Mouse (Mus musculus) small intestine, adult 2 months (tissue): ENCODE results near the gene Hoxb5. TPM values are rescaled to one million over a fixed set of nuclear protein-coding genes. Genes with fewer than 3 reads are reported as not detected.

Source experiments
- H3K27ac ChIP-seq: fragments of 200-500 bp; 2 replicates; pipeline ENCODE4 v1.5.1; 2012; ENCODE audit warnings: low read depth, low read length, control low read depth, inconsistent platforms; ENCODE audit not compliant: insufficient read depth
- H3K27me3 ChIP-seq: fragments of 200-500 bp; 2 replicates; pipeline ENCODE4 v1.6.1; 2012; ENCODE audit warnings: mild to moderate bottlenecking, moderate library complexity, low read length, inconsistent platforms; ENCODE audit not compliant: control insufficient read depth, insufficient read depth
- H3K36me3 ChIP-seq: fragments of 200-500 bp; 2 replicates; pipeline ENCODE4 v1.6.1; 2012; ENCODE audit warnings: mild to moderate bottlenecking, low read length, control low read depth, inconsistent platforms; ENCODE audit not compliant: control insufficient read depth, insufficient read depth
- H3K4me1 ChIP-seq: fragments of 200-500 bp; 2 replicates; pipeline ENCODE4 v1.6.1; 2012; ENCODE audit warnings: low read length, inconsistent platforms, mixed read lengths; ENCODE audit not compliant: control insufficient read depth, insufficient read depth, insufficient read length
- H3K4me3 ChIP-seq: fragments of 200-500 bp; 2 replicates; pipeline ENCODE4 v1.5.1; 2012; ENCODE audit warnings: low read depth, mild to moderate bottlenecking, control low read depth, inconsistent platforms, low read length, moderate library complexity
- CTCF ChIP-seq: fragments of 200-500 bp; IDR thresholded peaks from 2 replicates; pipeline ENCODE4 v1.5.1; 2012; ENCODE audit warnings: low read depth, mild to moderate bottlenecking, control low read depth, inconsistent platforms, low read length, moderate library complexity, mixed read lengths; ENCODE audit not compliant: insufficient replicate concordance, insufficient read length; ENCODE audit errors: extremely low read depth
- POLR2A ChIP-seq: fragments of 200-500 bp; IDR thresholded peaks from 2 replicates; pipeline ENCODE4 v1.6.1; 2012; ENCODE audit warnings: low read depth, mild to moderate bottlenecking, control low read depth, inconsistent platforms, low read length, moderate library complexity
- WGBS: fragments of 180-500 bp; shearing (Covaris S2); methylation state at CpG from one replicate; pipeline ENCODE4 v1.1.7; 2018; 5-methylcytosine and 5-hydroxymethylcytosine counted together
- polyA plus RNA-seq: library from polyadenylated mRNA; depleted of rRNA; stranded (reverse); fragments of >200 nt; gene quantifications from 2 replicates; pipeline ENCODE4 v1.2.3, GENCODE M21; 2012

The Hoxb5 gene
- polyA plus RNA-seq, 1 experiment, result 3.2 TPM

DNA sequence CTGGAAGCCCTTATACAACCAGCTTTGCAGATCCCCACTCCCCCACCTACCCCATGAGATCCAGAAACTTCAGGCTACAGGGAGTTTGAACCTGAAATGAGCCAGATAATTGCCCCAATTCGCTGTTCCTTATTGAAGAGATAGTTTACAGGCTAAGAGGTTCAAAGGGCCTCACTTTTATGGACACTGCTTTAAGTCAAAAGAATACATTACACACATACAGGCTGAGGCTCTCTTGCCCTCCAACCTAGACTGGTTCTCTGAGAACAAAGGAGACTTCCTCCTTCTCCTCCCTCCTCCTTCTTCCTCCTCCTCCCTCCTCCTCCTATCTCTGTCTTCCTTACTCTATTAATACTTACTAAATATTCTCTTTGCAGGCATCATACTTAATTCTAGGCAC lies 43.6 kb upstream of the Hoxb5 start:
- Histone ChIP-seq H3K36me3 (no peaks in the 10 kb centered on the region), H3K4me1 (peaks cover 7% of the 10 kb centered on the region), H3K4me3 (no peak overlapping the region), H3K27ac (no peak overlapping the region), H3K27me3 (peaks cover 89% of the 10 kb centered on the region)
- 3% methylated on average over 1 of the region's 1 CpGs for WGBS
- TF ChIP-seq CTCF (no peak), POLR2A (no peak)

DNA sequence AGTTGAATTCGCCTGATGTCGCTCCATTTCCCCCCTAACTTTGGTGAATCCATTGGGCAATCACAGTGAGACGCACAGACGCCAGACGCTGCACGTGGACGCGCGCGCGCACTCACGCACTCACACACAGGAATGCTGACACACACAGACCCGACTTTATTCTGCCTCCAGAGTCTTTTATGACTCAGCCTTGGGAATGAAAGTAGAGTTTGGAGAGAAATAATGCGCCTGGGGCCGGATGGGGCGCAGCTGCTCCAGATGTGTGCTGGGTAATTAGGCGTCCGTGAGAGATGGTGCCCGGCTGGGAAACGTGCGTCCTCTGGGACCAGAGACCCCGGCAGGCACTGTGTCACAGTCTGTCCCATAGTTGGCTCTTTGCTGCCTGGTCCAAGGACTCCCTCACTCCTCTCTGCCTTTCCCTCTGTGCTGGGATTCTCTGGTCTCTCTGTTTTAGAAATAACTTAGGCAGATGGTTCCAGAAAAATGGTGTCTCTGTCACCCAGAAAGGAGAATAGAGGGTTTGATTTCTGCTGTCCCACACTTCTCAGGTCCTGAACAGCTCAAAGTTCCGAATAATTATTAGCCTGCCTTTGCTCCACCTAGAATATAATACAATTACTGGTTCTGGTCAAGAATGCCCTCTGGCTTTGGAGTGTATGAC lies 42.7 kb upstream of the Hoxb5 start:
- H3K27me3 ChIP-seq, result peaks cover 89% of the 10 kb centered on the region
- H3K4me1 ChIP-seq, result peaks cover 7% of the 10 kb centered on the region
- no peaks in the 10 kb centered on the region for H3K36me3 ChIP-seq
- H3K27ac ChIP-seq, result no peak overlapping the region
- 5% methylated on average over 23 of the region's 23 CpGs for WGBS
- TF ChIP-seq CTCF, result no peak
- TF ChIP-seq POLR2A, result no peak
- H3K4me3 ChIP-seq, result no peak overlapping the region

DNA sequence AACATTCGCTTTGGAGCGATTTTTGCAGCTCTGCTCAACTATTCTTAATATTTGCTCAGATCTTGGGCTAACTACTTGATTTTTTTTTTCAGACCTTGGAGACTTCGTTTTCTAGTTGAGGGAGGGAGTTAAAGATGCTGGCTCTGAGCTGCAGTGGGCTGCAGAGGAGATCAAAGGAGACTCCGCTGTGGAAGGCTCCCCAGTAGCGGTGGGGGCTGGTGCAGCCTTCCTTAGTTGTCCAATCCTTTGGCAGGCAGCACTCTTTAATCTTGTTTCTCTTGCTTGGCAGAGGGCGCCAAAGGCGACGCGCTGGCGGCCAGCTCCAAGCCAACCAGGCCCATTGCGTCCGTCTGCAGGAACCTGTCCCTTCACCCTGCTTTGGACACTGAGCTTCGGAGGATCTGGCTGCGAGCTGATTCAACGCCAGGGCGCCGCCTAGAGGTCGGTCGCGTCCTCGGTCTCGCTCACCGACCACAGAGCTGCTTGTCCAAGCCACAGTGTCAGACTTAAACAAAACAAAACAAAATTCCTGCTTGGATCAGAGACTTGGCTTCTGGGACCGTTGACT lies 41.7 kb upstream of the Hoxb5 start:
- Histone ChIP-seq H3K27me3 (peaks cover 89% of the 10 kb centered on the region), H3K4me3 (no peak overlapping the region), H3K36me3 (no peaks in the 10 kb centered on the region), H3K27ac (no peak overlapping the region), H3K4me1 (peaks cover 7% of the 10 kb centered on the region)
- TF ChIP-seq CTCF (peak; percentile 66), POLR2A (no peak)
- 6% methylated on average over 24 of the region's 24 CpGs for WGBS

DNA sequence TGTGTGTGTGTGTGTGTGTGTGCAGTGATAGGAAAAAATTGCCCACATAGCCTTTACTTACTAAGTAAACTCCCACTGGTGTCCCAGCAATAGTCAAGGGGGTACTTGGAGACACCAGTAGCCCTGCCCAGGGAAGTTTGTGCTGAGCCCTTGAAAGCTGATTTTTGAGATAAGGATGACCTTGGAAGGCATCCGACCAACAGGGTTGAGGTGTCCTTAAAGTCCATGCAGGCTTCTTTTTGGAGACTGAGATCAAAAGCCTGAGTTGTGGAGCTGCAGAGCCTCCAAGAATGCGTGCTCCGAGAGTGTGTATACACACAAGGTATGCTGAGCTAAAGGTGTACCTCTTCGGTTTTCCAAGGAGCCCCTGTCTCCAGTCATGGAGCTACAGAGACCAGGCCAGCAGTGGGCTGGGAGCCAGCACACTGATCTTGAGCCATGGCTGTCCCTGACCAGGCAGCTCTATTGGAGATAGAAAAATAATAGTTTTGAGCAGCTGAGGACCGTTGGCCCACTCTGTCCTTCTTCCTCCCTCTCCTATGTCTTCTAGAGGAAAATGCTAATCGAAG lies 40.8 kb upstream of the Hoxb5 start:
- WGBS, result 14% methylated on average over 6 of the region's 6 CpGs
- TF ChIP-seq CTCF (no peak), POLR2A (no peak)
- peaks cover 86% of the 10 kb centered on the region for H3K27me3 ChIP-seq
- no peak overlapping the region for H3K4me3 ChIP-seq
- no peak overlapping the region for H3K27ac ChIP-seq
- no peaks in the 10 kb centered on the region for H3K36me3 ChIP-seq
- peaks cover 7% of the 10 kb centered on the region for H3K4me1 ChIP-seq

DNA sequence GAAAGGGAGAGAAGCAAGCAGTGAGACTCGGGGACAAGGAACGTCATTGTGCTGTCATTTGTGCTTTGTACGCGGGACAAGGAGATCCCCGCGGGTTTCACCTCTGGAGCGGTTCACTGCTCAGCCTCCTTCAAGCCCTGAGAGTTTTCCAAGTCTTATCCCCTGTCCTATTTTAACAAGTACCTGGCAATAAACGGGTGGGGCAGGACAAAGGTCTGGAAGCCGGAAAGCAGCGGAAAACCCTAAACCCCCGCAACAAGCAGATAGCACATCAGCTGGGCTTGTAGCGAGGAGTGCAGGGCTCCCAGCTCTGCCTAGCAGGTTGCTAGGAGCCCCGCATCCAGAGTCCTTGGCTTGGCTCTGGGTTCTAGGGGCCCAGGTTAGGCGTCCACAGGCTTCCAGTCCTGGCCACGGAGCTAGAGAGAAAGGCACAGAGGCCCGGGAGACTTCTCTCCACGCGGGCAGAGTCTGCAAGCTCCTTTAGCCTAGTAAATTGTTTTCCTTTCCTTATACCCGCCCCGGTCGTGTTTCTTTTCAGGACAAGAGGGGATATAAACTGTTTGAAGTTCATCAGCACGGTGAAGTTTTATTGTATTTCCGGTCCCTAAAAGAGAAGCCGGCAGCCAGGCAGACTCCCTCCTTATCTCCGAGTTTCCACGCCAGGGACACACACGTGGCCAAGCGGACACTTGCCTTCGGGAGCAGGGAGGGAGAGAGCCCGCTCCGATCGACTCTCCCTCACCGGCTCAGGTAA lies 39.3 kb upstream of the Hoxb5 start:
- peaks cover 84% of the 10 kb centered on the region for H3K27me3 ChIP-seq
- H3K4me1 ChIP-seq, result peaks cover 7% of the 10 kb centered on the region
- H3K4me3 ChIP-seq, result no peak overlapping the region
- TF ChIP-seq CTCF (no peak), POLR2A (no peak)
- H3K36me3 ChIP-seq, result no peaks in the 10 kb centered on the region
- WGBS, result 5% methylated on average over 33 of the region's 33 CpGs
- no peak overlapping the region for H3K27ac ChIP-seq

DNA sequence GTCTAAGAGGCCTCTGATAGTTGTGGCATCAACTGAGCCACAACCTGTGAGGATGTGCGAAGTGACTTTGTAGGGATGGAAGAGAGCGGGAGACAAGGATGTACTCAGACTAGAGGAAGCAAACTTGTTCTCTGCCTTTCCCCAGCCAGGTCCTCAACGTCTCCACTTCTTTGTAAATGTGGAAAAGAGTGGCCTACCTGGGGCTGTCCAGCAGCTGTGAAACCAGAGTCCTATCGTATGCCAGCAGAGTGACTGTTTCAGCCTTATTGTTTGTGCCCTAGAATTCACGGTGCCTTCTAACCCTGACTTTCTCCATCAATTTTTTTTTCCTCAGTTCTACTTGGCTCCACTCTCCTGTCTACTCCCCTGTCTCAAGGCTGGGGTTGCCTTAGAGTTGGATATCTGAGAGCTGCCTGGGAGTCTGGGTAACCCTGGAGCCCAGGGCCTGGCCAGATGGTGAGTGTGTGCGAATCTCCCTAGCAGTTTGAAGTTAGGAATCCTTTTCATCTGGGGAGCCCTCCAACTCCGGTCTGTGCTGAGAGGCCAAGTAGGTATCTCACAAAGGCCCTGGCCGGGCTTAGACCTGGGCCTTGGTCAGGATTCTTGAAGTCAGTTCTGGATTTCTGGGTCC lies 38.6 kb upstream of the Hoxb5 start:
- Histone ChIP-seq H3K36me3 (no peaks in the 10 kb centered on the region), H3K27ac (no peak overlapping the region), H3K27me3 (peaks cover 86% of the 10 kb centered on the region), H3K4me3 (no peak overlapping the region), H3K4me1 (peaks cover 7% of the 10 kb centered on the region)
- TF ChIP-seq CTCF (no peak), POLR2A (no peak)
- 29% methylated on average over 8 of the region's 8 CpGs for WGBS
